Mouse (Mus musculus) stomach, postnatal 0 days (tissue): ENCODE measurements around the gene Tbc1d17.

Experiments used
- CTCF ChIP-seq: IDR thresholded peaks from 2 replicates; pipeline ENCODE4 v1.5.1; 2016; ENCODE audit warnings: antibody characterized with exemption, low read depth, mild to moderate bottlenecking, moderate library complexity
- EP300 ChIP-seq: optimal IDR thresholded peaks from 2 replicates; pipeline ENCODE3; 2016; ENCODE audit warnings: antibody characterized with exemption

DNA sequence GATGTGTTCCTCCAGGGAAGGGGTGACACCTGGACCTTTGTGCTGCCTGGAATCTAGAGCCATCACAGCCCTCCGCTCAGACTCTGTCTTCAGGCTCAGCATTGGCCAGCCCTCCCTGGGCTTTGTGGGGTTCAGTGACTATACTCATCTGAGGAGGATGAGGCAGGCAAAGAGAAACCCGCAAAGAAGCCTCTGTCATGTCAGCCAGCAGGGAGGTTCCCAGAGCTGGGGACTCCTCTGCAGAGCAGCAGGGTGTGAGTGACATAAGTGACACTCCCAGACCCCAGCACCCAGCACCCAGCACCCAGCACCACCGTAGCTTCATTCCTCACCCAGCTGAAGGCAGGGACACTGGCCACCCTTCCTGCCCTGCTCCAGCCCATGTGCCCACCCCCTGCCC is 59.3 kb downstream of the Tbc1d17 start:
- no peak for TF ChIP-seq CTCF
- no peak for TF ChIP-seq EP300
